Mouse (Mus musculus) lung, postnatal 25 days (tissue): ENCODE measurements around the gene Gm960.

ENCODE experiments used
- DNase-seq: peaks from one replicate; pipeline ENCODE4 v3.0.0; 2022; ENCODE audit warnings: low spot score

The Gm960 gene

DNA sequence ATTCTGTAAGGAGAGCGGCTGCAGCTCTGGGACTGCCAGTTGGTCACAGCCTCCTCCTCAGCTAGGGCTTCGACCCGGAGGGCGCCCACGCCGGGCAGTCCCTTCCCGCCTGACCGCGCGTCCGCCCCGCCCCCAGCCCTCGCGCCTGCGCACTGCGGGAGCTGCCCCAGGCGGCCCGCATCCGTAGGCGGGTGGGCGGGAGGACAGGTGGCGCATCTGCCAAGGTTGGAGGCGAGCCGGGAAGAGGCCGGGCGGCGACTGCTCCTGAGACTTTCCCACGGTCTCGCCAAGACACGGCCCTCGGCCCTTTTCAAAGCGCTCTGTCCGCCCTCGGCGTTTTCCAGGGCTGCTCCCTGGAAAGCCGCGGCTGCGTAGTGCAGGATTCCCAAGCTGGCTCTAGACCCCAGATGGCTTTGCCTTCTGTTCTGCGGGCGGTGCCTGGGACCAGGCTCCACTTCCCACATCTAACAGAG is at the start of gene Gm960:
Gene Gm960, minus strand, starts transcription at position 464 of the 473 bp plus-strand sequence.
- DNase-seq: peak; percentile 48

DNA sequence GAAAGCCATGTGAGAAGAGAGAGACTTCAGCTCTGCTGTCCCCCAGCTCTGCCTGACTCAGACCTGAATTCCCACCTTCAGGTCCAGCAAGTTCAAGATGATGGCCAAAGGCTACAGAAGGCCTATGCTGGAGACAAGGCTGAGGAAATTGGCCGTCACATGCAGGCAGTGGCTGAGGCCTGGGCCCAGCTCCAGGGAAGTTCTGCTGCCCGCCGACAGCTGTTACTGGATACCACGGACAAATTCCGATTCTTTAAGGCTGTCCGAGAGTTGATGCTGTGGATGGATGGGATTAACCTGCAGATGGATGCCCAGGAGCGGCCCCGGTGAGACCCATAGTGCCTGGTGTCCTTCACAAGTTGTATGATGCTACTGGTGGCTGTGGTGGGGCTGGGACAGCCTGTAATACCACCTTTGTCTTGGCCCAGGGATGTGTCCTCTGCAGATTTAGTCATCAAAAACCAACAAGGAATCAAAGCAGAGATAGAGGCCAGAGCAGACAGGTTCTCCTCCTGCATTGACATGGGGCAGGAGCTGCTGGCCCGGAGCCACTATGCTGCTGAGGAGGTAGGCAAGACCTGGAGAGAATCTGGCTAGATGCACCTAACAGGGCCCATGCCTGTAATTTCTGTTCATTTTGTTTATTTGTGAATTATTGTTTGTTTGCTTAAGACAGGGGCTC is 49.3 kb upstream of the Gm960 start:
- DNase-seq: no peak

DNA sequence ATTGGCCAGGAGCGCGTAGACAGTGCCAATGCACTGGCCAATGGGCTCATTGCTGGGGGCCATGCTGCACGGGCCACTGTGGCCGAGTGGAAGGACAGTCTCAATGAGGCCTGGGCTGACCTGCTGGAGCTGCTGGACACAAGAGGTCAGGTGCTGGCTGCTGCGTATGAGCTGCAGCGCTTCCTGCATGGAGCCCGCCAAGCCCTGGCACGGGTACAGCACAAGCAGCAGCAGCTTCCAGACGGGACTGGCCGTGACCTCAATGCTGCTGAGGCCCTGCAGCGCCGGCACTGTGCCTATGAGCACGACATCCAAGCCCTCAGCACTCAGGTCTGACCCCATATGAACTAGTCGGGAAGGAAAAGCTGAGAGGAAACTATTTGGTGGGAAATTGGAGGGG is 48.1 kb upstream of the Gm960 start:
- DNase-seq: no peak

DNA sequence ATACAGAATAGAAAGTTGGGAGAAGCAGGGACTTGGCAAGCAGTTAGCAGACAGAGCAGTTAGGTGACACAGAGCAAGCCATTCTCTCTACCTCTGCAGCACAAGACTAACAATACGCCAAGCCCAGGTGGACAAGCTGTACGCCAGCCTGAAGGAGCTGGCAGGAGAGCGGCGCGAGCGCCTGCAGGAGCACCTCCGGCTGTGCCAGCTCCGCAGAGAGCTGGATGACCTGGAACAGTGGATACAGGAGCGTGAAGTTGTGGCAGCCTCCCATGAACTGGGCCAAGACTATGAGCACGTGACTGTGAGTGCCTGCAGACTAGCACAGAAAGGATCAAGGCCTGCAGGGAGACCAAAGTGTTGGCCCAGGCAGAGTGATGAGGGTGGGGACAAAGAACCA is 47.2 kb upstream of the Gm960 start:
- no peak for DNase-seq

DNA sequence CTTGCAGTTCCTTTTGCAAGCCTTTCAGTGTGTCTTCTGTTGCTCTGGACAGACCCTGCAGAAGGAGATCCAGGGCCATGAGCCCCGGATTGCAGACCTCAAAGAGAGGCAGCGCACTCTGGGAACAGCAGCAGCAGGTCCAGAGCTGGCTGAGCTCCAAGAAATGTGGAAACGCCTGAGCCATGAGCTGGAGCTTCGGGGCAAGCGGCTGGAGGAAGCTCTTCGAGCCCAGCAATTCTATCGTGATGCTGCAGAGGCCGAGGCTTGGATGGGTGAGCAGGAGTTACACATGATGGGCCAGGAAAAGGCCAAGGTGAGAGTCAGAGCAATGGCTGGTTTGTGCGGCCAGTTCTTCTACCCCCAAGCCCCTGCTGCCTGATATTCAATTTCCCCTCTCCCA is 46.6 kb upstream of the Gm960 start:
- no peak for DNase-seq

DNA sequence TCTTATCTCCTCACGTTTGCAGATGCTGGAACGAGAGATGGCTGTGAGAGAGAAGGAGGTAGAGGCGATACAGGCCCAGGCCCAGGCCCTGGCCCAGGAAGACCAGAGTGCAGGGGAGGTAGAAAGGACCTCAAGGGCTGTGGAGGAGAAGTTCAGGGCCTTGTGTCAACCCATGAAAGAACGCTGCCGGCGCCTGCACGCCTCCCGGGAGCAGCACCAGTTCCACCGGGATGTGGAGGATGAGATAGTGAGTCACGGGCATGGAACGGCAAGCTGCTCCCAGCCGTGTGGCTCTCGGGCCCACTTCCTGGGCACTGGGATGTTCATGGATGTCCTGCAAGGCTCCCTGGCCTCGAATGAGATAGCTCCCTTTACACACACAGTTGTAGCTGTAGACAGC is 45.6 kb upstream of the Gm960 start:
- no peak for DNase-seq

DNA sequence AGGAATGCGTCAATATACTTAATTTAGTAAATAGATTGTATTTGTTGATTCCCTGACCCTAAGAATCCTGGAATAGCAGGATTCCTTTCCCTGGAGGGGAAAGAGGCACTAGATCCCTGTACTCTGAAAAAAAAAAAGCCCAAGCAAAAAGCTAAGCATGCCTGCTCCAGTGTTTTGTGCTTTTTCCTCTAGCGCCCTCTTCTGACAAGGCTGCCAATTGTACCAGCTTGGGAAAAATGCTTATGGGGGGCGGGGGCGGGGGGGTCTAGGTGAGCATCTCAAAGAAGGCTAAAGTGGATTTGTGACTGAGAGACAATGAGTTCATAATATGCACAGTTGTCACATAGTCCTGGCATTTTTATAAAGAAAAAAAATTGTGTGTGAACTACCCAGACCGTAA is 45.1 kb upstream of the Gm960 start:
- peak; percentile 28 for DNase-seq

DNA sequence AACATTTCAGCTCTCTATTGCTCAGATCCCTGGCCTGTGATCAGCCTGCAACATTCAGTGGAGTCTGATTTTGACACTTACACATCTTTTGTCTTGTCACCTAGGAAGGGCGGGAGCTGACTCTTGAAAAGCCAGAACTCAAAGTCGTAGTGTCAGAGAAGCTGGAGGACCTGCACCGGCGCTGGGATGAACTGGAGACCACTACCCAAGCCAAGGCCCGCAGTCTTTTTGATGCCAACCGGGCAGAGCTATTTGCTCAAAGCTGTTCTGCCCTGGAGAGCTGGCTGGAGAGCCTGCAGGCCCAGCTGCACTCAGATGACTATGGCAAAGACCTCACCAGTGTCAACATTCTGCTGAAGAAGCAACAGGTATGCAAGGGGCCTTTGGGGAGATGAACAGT is 43.8 kb upstream of the Gm960 start:
- no peak for DNase-seq

DNA sequence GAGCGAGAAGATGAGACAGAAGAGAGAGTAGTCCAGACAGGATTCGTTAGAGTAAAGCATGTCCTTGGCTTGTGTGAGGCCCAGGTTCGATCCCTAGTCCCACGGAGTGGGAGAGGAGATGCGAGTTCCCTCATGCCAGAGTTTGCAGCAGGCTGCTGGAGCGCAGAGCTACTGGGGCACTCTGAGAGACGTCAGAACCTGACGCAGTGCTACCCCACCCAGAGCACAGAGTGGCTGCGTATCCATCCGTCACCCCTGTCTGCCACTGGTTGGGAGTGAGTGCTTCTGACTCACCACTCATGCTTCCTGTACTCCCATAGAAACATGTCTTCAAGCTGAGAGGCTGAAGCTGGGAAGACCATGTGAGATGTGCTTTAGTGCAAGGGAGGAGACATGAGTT is 43.0 kb upstream of the Gm960 start:
- no peak for DNase-seq

DNA sequence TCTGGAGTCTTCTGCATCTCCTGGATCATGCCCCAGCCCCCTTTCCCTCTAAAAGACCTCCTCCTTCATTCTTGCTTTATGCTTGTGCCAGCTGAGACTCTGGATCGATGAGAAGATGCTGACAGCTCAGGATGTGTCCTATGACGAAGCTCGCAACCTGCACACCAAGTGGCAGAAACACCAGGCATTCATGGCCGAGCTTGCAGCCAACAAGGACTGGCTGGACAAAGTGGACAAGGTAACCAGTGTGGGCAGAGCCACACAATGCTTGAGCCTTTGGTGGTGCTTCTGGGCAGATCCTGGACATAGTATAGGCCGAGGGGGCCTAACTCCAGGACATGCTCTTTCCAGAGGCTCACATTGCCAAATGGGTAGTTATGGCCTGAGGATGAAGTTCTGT is 41.3 kb upstream of the Gm960 start:
- DNase-seq: no peak

DNA sequence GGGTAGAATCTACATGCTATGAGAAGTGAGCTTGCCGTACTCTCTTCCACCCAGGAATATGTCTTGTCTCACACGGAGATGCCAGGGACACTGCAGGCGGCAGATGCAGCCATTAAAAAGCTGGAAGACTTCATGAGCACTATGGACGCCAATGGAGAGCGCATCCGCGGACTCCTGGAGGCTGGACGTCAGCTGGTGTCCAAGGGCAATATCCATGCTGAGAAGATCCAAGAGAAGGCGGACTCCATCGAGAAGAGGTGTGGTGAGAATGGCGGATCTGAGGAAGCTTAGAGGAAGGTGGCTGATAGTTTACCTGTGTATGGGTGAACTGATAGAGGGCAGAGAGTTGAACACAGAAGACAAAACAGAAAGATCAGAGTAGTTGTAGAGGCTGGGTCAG is 40.6 kb upstream of the Gm960 start:
- no peak for DNase-seq

DNA sequence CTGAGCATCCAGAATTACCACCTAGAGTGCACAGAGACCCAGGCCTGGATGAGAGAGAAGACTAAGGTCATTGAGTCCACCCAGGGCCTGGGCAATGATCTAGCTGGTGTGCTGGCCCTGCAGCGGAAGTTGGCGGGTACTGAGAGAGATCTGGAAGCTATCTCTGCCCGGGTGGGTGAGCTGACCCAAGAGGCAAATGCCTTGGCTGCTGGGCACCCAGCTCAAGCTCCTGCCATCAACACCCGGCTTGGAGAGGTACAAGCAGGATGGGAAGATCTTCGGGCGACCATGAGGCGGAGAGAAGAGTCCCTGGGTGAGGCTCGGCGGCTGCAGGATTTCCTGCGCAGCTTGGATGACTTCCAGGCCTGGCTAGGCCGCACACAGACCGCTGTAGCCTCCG is 39.4 kb upstream of the Gm960 start:
- no peak for DNase-seq

DNA sequence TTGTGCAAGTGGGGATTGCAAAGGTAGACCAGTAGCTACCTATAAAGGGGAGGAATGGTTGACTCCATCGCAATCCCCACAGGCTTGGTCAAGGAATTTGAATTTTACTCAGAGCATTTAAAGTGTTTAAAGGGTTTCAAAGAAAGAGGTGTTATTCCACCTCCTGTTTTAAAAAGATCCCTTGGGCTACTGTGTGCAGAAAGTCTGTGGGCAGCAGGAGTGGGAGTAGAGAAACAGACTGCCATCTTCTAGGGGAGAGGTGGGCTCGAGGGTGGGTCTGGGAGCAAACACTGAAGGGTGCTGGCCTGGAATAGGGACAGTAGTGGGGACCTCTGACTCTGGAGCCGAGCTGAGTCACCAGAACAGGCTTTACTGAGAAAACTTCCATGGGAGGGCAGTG is 34.6 kb upstream of the Gm960 start:
- DNase-seq: no peak

DNA sequence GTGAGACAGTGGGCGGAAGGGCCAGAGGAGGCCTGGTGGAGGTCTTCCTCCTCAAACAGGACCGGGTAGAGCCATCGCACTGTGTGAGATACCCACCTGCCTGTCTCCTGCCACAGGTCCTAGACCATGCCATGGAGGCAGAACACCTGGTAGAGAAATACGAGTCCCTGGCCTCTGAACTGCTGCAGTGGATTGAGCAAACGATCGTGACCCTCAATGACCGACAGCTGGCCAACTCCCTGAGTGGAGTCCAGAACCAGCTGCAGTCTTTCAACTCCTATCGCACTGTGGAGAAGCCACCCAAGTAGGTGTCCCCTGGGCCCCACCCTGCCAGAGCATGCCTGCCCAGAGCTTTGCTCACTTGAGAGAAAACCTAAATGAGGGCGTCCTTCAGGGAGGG is 30.7 kb upstream of the Gm960 start:
- DNase-seq: no peak

DNA sequence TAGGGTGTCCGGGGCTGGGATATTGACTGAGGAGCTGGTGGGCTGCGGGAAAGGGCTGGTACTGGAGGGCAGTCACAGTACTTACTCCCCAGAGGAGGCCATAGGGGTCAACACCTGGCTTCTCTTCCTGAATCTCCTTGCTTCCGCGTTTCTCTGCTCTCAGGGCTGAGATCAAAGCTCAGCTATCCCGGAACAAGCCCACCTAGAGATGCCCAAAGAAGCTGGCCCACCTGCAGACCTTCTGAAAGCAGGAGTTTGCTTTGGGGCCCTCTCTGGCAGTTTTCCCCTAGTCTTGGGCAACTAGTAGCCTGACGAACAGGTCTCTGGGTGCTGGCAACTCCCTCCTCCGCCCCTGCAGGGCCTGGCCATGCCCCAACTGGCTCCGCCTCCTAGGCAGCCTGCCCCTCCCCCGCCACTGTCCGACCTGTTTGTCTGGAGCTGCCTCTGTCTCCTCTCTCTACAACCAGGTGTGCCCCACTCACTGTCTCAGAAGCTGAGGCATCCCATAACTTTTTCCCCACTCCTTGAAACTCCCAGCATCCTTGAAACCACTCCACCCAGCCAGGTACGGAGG is 22.3 kb upstream of the Gm960 start:
- peak; percentile 76 for DNase-seq

DNA sequence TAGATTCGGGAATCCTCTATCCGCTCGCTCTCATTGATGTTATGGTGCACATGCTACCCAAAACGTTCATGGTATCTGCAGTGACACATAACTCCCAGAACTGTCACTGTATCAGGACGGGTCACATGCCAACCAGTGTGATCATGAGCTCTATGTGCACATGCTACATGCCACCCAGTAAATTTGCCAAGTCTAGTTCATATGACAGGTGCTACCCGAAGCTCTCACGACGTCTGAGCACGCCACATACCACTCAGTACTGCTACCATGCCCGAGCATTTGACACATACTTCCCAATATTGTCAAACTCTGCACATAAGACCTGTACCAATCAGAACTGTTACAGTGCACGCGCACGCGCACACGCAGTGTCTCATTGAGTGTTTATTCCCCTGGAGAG is 21.6 kb upstream of the Gm960 start:
- no peak for DNase-seq

DNA sequence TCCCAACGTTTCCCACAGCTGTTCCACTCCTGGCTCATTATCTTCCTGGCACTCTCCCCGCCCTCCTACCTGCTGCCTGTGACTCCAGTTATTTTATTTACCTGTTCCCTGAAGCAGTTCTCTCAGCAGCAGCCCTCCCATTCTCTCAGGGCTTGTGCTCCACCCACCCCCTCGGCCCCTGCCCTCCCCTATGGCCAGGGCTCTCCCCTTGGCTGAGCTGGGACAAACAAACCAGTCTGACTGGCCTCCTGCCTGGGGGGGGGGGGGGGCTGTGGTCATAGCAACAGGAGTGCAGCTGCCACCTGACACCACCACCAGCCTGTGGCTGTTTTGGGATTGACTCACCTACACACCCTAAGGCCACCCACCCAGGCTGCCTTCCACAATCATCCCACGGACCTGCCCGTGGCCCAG is 20.9 kb upstream of the Gm960 start:
- peak; percentile 74 for DNase-seq

DNA sequence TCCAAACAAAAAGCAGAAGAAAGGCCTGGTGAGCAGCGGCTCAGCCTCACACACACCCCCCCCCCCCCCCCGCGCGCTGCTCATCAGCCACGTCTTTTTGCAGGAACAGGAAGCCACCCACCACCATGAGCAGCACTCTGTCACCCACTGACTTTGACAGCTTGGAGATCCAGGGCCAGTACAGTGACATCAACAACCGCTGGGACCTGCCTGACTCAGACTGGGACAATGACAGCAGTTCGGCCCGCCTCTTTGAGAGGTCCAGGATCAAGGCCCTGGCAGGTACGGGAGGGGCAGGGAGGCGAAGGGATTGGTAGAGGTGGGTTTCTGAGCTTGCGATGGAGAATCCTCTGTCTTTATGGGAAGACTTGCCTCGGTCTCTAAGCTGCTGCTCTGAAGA is 20.2 kb upstream of the Gm960 start:
- no peak for DNase-seq

DNA sequence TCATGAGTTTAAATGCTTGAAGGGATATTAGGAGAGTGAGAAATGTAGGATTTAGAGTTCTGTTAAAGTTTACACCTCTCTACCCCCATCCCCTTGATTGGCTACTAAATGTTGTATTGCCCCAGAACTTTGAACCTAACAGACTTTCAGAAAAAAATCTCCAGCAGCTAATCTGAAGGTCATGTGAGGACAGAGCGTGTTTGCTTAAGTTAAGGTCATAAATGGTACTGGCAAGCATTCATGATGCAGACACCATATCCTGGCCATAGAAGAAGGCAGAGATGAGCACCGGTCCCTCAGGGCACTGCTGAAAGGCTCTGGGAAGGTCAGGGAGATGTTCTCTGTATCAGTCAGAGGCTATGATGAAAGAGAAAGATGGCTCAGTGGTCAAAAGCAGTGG is 18.8 kb upstream of the Gm960 start:
- DNase-seq: no peak

DNA sequence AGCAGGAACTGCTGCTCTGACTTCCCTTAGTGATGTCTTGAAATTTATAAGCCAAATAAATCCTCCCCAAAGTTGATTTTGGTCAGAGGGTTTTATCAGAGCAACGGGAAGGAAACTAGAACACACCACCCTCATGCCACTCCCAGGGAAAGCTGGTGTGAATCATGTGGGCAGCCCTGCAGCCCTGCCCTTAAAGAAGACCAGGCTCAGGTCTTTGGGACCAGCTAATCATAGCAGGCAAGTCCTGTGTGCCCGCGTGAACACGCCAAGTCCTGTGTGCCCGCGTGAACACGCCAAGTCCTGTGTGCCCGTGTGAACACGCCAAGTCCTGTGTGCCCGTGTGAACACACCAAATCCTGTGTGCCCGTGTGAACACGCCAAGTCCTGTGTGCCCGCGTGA is 18.3 kb upstream of the Gm960 start:
- DNase-seq: no peak

DNA sequence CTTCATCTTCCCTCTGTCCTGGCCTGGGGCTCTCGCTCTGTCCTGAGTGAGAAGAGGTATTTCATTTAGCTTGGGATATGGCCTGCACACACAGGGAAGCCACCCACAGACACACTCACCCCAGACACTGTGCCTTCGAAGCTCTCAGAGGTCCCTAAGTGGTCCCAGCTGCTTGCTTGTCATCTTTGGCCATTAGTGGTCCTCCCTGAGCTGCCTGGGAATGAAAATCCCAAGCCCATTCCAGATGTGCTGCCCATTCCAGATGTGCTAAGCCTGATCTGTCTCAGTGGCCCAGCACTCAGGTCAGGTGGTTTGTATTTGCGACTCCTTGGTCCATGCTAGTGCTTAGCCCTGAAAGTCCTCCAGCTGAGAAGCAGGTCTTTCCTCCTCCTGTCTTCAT is 15.4 kb upstream of the Gm960 start:
- DNase-seq: no peak

DNA sequence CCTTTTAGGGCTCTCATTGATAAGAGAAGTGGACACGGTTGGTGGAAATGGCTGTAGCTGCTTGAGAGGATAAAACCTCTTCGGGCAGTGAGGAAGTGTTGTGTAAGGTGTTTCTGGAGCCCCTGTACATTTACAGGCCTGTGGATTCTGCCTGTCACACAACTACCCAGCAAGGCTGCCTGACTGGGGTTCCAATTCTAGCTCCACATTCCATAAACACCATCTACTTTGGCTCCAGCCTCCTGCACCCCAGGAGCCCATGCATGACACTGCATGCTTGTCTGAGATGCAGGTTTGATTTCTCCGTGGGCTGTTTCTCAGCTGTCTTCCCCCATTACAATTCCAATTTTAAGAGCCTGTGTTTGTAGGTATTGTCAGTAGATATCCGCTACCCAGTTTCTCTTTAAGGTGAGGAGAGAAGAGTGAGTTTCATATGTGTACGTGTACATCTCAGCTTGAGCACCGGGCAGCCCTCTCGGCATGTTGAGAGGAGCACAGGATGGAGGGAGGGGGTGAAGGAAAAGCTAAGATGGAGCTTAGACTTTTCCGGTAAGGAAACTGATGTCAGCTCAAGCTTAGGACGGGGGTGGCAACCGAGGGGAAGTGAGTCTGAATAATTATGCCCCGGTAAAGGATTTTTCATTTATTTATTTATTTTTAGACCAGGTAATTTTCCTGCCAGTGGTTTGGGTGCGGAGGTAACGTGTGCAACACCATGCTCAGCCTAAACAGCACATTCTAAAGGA is 14.5 kb upstream of the Gm960 start:
- DNase-seq: no peak

DNA sequence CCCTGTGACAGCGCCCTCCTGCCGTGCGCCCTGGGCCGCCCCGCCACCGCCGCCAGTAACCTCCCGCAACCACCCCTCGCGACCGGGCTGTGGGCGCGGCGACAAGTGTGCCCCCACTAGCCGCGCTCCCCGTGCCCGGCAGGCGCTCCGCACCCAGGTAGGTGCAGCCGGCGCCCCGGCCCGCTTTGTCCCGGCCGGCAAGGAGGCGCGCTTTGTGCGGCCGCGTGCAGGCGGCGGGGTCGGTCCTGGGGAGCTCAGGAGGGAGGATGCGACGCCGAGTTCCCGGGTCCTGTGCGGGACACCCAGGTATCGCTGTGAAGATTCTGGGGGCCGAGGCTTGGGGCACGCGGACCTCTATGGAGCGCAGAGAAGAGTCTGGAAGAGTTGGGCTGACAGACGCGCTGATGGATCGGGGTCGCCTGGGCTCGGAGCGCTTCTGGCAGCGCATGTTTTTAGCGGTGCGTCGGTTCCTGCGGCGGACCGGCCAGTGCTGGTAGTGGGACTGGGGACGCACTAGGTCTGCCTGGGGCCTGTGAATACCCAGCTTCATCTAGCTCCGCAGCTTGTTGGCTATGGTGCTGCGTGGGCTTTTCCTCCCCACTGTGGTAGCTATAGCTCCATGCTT is 13.8 kb upstream of the Gm960 start:
- DNase-seq: no peak
